Mouse (Mus musculus): ENCODE measurements around the gene Rpa1. TPM values are rescaled to one million over a fixed set of nuclear protein-coding genes. Genes with fewer than 3 reads are reported as not detected.

Rpa1 gene
- polyA plus RNA-seq, 1 experiment from 2014 or later = 123 TPM

DNA sequence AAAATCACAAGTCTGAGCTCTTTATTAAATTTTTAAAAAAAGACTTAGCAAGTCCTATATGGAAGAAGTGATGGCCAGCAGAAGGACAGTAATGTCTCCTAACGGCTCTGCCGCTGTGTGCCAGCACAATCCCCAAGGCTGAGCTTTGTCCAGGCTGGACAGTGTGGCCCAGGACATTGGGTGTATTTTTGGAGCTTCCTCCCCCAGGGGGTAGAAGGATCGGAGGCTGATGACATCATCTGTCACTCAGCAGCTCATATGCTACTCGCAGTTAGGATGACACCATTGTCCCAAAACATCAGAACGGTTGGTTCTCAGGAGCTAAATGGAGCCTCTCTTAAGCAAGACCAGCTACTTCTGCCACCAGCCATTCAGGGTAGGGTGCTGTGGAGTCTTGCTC is 79.6 kb downstream of the Rpa1 start:
- H3K36me3 ChIP-seq (ENCODE audit: control insufficient read depth, insufficient read depth, low read length) = no peaks in the 10 kb centered on the region
- H3K27me3 ChIP-seq (ENCODE audit: control insufficient read depth, insufficient read depth, low read length) = no peaks in the 10 kb centered on the region
- ATAC-seq (ENCODE audit: insufficient read depth, low FRiP score, low TSS enrichment) (no peak), DNase-seq (ENCODE audit: low spot score) (no peak)
- no peak overlapping the region for H3K4me3 ChIP-seq (ENCODE audit: low read depth, low read length)
- H3K9me3 ChIP-seq (ENCODE audit: control insufficient read depth, low read length) = no peaks in the 10 kb centered on the region
- no peak overlapping the region for H3K4me2 ChIP-seq (ENCODE audit: low read depth)
- peaks cover 2% of the 10 kb centered on the region; the same call in 1 of the 2 replicates for H3K4me1 ChIP-seq (ENCODE audit: control insufficient read depth, insufficient read depth, low read length)
- WGBS = 80% methylated on average over 5 of the region's 5 CpGs
- H3K9ac ChIP-seq (ENCODE audit: low read length) = no peak overlapping the region
- no peak overlapping the region for H3K27ac ChIP-seq (ENCODE audit: low read depth, low read length)

DNA sequence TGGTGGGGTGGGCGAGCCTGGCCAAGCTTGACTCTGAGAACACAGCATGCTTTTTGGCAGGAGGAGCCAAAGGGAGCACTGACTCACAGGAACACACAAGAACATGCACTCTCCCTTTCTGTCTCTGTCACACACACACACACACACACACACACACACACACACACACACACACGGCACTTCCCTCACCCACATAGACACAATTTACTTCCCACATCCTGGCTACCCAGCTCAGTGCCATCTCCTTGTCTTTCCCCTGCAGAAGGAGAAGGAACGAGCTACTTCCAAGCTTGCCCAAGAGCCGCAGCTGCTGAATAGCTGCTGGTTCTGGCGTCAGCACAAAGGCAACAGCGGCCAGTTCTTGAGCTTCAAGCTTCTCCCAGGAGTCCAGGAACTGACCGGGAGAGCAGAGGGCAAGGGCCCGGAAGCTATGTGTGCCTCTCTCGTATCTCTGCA is 80.3 kb downstream of the Rpa1 start:
- no peak overlapping the region for H3K27ac ChIP-seq (ENCODE audit: low read depth, low read length)
- H3K4me3 ChIP-seq (ENCODE audit: low read depth, low read length) = no peak overlapping the region
- peaks cover 3% of the 10 kb centered on the region; the same call in 1 of the 2 replicates for H3K4me1 ChIP-seq (ENCODE audit: control insufficient read depth, insufficient read depth, low read length)
- no peaks in the 10 kb centered on the region for H3K9me3 ChIP-seq (ENCODE audit: control insufficient read depth, low read length)
- DNase-seq (ENCODE audit: low spot score) (no peak), ATAC-seq (ENCODE audit: insufficient read depth, low FRiP score, low TSS enrichment) (no peak)
- no peak overlapping the region for H3K4me2 ChIP-seq (ENCODE audit: low read depth)
- H3K9ac ChIP-seq (ENCODE audit: low read length) = no peak overlapping the region
- no peaks in the 10 kb centered on the region for H3K36me3 ChIP-seq (ENCODE audit: control insufficient read depth, insufficient read depth, low read length)
- WGBS = 65% methylated on average over 9 of the region's 9 CpGs
- no peaks in the 10 kb centered on the region for H3K27me3 ChIP-seq (ENCODE audit: control insufficient read depth, insufficient read depth, low read length)

DNA sequence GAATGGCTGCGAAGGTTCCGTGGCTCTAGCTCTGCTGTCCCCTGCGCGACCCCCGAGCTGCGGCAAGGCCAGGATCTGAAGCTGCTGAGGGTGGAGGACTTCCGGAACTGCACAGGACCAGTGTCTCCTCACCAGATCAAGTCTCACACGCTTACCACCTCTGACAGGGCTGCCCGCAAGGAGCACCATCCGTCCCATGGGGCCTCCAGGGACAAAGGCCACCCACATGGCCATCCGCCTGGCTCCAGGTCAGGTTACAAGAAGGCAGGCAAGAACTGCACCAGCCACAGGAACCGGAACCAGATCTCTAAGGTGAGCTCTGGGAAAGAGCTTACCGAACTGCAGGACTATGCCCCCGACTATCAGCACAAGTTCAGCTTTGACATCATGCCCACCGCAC is 82.6 kb downstream of the Rpa1 start:
- ATAC-seq (ENCODE audit: insufficient read depth, low FRiP score, low TSS enrichment) = no peak

DNA sequence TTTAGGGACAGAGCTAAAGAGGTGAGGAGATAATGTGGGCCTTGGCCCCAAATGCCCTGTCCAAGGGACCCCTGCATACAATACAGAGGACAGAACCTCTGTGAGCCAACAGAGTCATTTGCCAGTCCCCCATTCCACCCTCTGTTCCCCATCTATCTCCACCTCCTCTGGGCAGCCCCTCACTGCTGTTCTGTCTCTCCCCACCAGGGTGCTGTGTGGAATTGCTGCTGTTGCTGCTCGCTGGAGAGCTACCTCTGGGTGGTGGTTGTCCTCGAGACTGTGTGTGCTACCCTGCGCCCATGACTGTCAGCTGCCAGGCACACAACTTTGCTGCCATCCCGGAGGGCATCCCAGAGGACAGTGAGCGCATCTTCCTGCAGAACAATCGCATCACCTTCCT is 83.6 kb downstream of the Rpa1 start:
- Histone ChIP-seq H3K27me3 (ENCODE audit: control insufficient read depth, insufficient read depth, low read length) (no peaks in the 10 kb centered on the region), H3K4me1 (ENCODE audit: control insufficient read depth, insufficient read depth, low read length) (peaks cover 8% of the 10 kb centered on the region; the same call in 1 of the 2 replicates), H3K9me3 (ENCODE audit: control insufficient read depth, low read length) (no peaks in the 10 kb centered on the region), H3K27ac (ENCODE audit: low read depth, low read length) (no peak overlapping the region), H3K36me3 (ENCODE audit: control insufficient read depth, insufficient read depth, low read length) (no peaks in the 10 kb centered on the region), H3K4me2 (ENCODE audit: low read depth) (no peak overlapping the region), H3K4me3 (ENCODE audit: low read depth, low read length) (no peak overlapping the region), H3K9ac (ENCODE audit: low read length) (no peak overlapping the region)
- DNase-seq (ENCODE audit: low spot score) (no peak), ATAC-seq (ENCODE audit: insufficient read depth, low FRiP score, low TSS enrichment) (no peak)
- 95% methylated on average over 6 of the region's 6 CpGs for WGBS

More for the DNA sequence above, 82.6 kb downstream of the Rpa1 start:
- Histone ChIP-seq H3K27ac (ENCODE audit: low read depth, low read length) (no peak overlapping the region), H3K4me2 (ENCODE audit: low read depth) (no peak overlapping the region), H3K4me1 (ENCODE audit: control insufficient read depth, insufficient read depth, low read length) (peaks cover 8% of the 10 kb centered on the region; the same call in 1 of the 2 replicates), H3K27me3 (ENCODE audit: control insufficient read depth, insufficient read depth, low read length) (no peaks in the 10 kb centered on the region), H3K36me3 (ENCODE audit: control insufficient read depth, insufficient read depth, low read length) (no peaks in the 10 kb centered on the region), H3K4me3 (ENCODE audit: low read depth, low read length) (no peak overlapping the region), H3K9ac (ENCODE audit: low read length) (no peak overlapping the region), H3K9me3 (ENCODE audit: control insufficient read depth, low read length) (no peaks in the 10 kb centered on the region)
- no peak for DNase-seq (ENCODE audit: low spot score)
- WGBS = 66% methylated on average over 15 of the region's 15 CpGs

DNA sequence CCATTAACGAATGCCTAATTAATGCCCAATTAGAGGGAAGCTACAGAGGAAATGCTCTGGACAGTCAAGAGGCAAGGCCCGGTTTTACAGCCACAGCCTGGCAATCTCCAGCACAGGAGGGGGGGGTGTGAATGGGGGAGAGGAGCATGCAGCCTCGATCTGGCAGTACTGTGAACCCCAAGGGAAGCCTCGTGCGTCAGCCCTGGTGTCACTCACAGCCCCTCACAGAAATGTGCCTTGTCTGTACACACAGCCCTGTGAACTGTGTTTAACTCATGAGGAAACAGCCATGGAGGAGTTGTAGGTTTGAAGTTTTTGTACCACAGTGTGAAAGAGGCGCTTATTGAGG is 84.2 kb downstream of the Rpa1 start:
- 52% methylated on average over 6 of the region's 6 CpGs for WGBS
- H3K9me3 ChIP-seq (ENCODE audit: control insufficient read depth, low read length) = no peaks in the 10 kb centered on the region
- DNase-seq (ENCODE audit: low spot score) (no peak), ATAC-seq (ENCODE audit: insufficient read depth, low FRiP score, low TSS enrichment) (no peak)
- peaks cover 8% of the 10 kb centered on the region; the same call in 1 of the 2 replicates for H3K4me1 ChIP-seq (ENCODE audit: control insufficient read depth, insufficient read depth, low read length)
- no peaks in the 10 kb centered on the region for H3K36me3 ChIP-seq (ENCODE audit: control insufficient read depth, insufficient read depth, low read length)
- no peak overlapping the region for H3K27ac ChIP-seq (ENCODE audit: low read depth, low read length)
- no peak overlapping the region for H3K9ac ChIP-seq (ENCODE audit: low read length)
- no peak overlapping the region for H3K4me2 ChIP-seq (ENCODE audit: low read depth)
- no peaks in the 10 kb centered on the region for H3K27me3 ChIP-seq (ENCODE audit: control insufficient read depth, insufficient read depth, low read length)
- no peak overlapping the region for H3K4me3 ChIP-seq (ENCODE audit: low read depth, low read length)

DNA sequence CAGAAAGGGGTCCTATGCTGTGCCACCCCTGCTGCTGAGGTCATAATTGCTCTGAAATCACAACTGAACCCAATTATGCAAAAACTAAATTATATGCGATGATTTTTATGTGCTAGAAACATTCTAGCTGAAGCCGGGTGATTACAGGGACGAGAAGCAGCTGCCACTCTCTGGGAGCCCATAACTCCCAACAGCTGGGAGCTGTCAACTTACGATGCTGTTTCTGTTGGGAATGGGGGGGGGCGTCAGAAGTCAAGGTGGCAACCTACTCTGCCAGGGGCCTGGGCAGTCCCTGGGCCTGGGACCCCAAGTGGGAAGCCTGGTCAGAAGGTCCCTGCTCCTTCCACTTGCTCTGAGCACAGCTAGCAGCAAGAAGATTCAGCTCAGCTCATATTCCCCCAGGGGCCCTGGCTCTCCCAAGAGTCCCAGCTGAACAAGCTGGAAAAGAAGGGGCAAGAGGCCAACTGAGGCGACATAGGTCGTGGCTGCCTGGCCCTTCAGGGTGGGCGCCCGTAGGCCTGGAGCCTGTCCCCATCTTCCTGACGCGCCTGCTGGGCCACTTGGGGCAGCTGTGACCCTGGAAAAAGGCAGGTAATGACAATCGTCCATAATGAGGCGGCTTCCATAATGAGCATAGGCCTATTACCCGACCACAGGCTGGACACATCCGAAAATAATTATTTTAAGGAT is 84.7 kb downstream of the Rpa1 start:
- Histone ChIP-seq H3K4me3 (ENCODE audit: low read depth, low read length) (no peak overlapping the region), H3K4me1 (ENCODE audit: control insufficient read depth, insufficient read depth, low read length) (peaks cover 8% of the 10 kb centered on the region; the same call in 1 of the 2 replicates), H3K36me3 (ENCODE audit: control insufficient read depth, insufficient read depth, low read length) (no peaks in the 10 kb centered on the region), H3K9me3 (ENCODE audit: control insufficient read depth, low read length) (no peaks in the 10 kb centered on the region), H3K4me2 (ENCODE audit: low read depth) (no peak overlapping the region), H3K9ac (ENCODE audit: low read length) (no peak overlapping the region), H3K27ac (ENCODE audit: low read depth, low read length) (no peak overlapping the region), H3K27me3 (ENCODE audit: control insufficient read depth, insufficient read depth, low read length) (no peaks in the 10 kb centered on the region)
- DNase-seq (ENCODE audit: low spot score) = no peak
- 66% methylated on average over 15 of the region's 15 CpGs for WGBS
- ATAC-seq (ENCODE audit: insufficient read depth, low FRiP score, low TSS enrichment) = no peak

DNA sequence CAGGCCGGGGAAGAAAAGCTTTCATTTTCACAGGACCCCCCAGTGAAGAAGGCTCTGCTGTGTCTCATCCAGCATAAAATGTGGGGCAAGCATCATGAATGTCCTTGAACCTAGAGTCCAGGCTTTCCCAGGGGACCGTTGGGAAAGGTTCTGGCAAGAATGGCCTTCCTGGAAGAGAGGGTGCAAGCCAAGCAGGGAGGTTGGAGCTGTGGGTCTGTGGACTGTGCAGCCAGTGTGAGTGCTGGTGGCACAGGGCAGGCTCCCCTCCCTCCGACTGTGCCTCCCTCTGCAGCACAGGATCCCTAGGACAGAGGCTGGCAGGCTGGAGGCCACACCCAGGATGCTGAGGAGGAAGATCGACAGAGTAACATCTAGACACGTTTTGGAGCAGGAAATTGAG is 85.3 kb downstream of the Rpa1 start:
- Histone ChIP-seq H3K36me3 (ENCODE audit: control insufficient read depth, insufficient read depth, low read length) (no peaks in the 10 kb centered on the region), H3K4me3 (ENCODE audit: low read depth, low read length) (no peak overlapping the region), H3K9ac (ENCODE audit: low read length) (no peak overlapping the region), H3K27ac (ENCODE audit: low read depth, low read length) (no peak overlapping the region), H3K4me2 (ENCODE audit: low read depth) (no peak overlapping the region), H3K27me3 (ENCODE audit: control insufficient read depth, insufficient read depth, low read length) (no peaks in the 10 kb centered on the region), H3K9me3 (ENCODE audit: control insufficient read depth, low read length) (no peaks in the 10 kb centered on the region), H3K4me1 (ENCODE audit: control insufficient read depth, insufficient read depth, low read length) (peaks cover 8% of the 10 kb centered on the region; the same call in 1 of the 2 replicates)
- WGBS = 61% methylated on average over 5 of the region's 5 CpGs
- no peak for ATAC-seq (ENCODE audit: insufficient read depth, low FRiP score, low TSS enrichment)
- no peak for DNase-seq (ENCODE audit: low spot score)

DNA sequence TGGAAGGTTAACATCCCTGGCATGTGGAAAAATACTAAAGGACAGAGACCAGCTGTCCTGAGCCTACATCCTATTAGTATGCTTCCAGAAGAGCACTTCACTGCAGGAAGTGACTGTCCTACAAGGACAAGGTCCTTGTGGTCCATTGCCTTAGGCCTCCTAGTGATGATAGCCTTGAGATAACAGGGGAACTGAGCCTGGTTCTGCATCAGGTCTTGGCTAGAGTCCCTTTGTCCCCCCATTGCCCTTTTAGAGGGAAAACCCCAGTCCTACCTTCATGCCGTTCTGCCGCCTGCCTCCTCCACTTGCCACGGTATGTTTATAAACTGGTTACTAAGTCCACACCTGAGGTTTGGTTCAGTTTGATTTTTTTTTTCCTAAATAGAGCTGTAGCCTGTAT is 85.9 kb downstream of the Rpa1 start:
- H3K4me2 ChIP-seq (ENCODE audit: low read depth) = no peak overlapping the region
- 87% methylated on average over 3 of the region's 3 CpGs for WGBS
- peaks cover 8% of the 10 kb centered on the region; the same call in 1 of the 2 replicates for H3K4me1 ChIP-seq (ENCODE audit: control insufficient read depth, insufficient read depth, low read length)
- DNase-seq (ENCODE audit: low spot score) = no peak
- H3K27me3 ChIP-seq (ENCODE audit: control insufficient read depth, insufficient read depth, low read length) = no peaks in the 10 kb centered on the region
- H3K9me3 ChIP-seq (ENCODE audit: control insufficient read depth, low read length) = no peaks in the 10 kb centered on the region
- H3K27ac ChIP-seq (ENCODE audit: low read depth, low read length) = no peak overlapping the region
- no peak for ATAC-seq (ENCODE audit: insufficient read depth, low FRiP score, low TSS enrichment)
- H3K9ac ChIP-seq (ENCODE audit: low read length) = no peak overlapping the region
- H3K4me3 ChIP-seq (ENCODE audit: low read depth, low read length) = no peak overlapping the region
- H3K36me3 ChIP-seq (ENCODE audit: control insufficient read depth, insufficient read depth, low read length) = no peaks in the 10 kb centered on the region

DNA sequence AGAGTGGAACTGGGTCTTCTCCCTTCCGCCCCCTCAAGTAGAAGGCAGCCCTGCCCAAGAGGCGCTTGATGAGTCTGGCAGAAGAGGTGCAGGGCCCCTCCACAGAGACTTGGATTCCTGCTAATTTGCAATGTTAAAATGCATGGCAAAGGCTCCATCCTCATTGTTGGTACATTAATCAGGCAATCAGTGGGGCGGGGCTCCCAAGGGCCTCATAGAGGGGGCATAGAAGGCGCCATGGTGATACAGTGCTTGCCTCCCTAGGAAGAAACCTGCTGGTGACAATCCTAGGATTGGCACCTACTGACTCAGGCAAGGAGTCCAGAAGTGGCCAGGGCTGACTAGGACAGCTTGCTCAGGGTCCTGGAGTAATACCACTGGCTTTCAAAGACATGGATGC is 86.4 kb downstream of the Rpa1 start:
- no peak overlapping the region for H3K9ac ChIP-seq (ENCODE audit: low read length)
- no peak overlapping the region for H3K4me2 ChIP-seq (ENCODE audit: low read depth)
- H3K27me3 ChIP-seq (ENCODE audit: control insufficient read depth, insufficient read depth, low read length) = no peaks in the 10 kb centered on the region
- no peak overlapping the region for H3K27ac ChIP-seq (ENCODE audit: low read depth, low read length)
- DNase-seq (ENCODE audit: low spot score) = no peak
- 84% methylated on average over 4 of the region's 4 CpGs for WGBS
- no peak for ATAC-seq (ENCODE audit: insufficient read depth, low FRiP score, low TSS enrichment)
- H3K9me3 ChIP-seq (ENCODE audit: control insufficient read depth, low read length) = no peaks in the 10 kb centered on the region
- no peaks in the 10 kb centered on the region for H3K36me3 ChIP-seq (ENCODE audit: control insufficient read depth, insufficient read depth, low read length)
- H3K4me1 ChIP-seq (ENCODE audit: control insufficient read depth, insufficient read depth, low read length) = peaks cover 8% of the 10 kb centered on the region; the same call in 1 of the 2 replicates
- no peak overlapping the region for H3K4me3 ChIP-seq (ENCODE audit: low read depth, low read length)

Measured in neural tube, embryonic 11.5 days (tissue).